Mouse (Mus musculus): ENCODE measurements around the gene Bmyc. TPM values are rescaled to one million over a fixed set of nuclear protein-coding genes. Genes with fewer than 3 reads are reported as not detected.
"Not testable (repeated sequence)": the region's sequence is repeated elsewhere in the genome, so short reads cannot be mapped to it uniquely, and the experiment has no call there.

The Bmyc gene
- total and polyA plus RNA-seq, 2 experiments from 2014 or later = 6.3 to 35.3 TPM

GRCm38 (mm10) chr2:25733199-25733930 is 26.8 kb downstream of the Bmyc start:
- Histone ChIP-seq H3K4me1 (ENCODE audit: control insufficient read depth, insufficient read depth) (no peaks in the 10 kb centered on the region), H3K9ac (replicated peaks; ENCODE audit: low read depth, low read length) (no peak overlapping the region), H3K4me3 (ENCODE audit: low read depth, low read length) (no peak overlapping the region), H3K9me3 (replicated peaks; ENCODE audit: control insufficient read depth, low read length) (no peaks in the 10 kb centered on the region), H3K36me3 (replicated peaks; ENCODE audit: control insufficient read depth, insufficient read depth, low read length) (no peaks in the 10 kb centered on the region), H3K27me3 (ENCODE audit: control insufficient read depth, insufficient read depth, low read length) (no peaks in the 10 kb centered on the region), H3K27ac (ENCODE audit: low read depth) (no peak overlapping the region), H3K4me2 (ENCODE audit: low read depth, low read length) (no peak overlapping the region)
- WGBS = 25% methylated on average over 2 of the region's 2 CpGs
- ATAC-seq (ENCODE audit: insufficient read depth, low read depth) (no peak), DNase-seq (ENCODE audit: low spot score) (peak; percentile 12)
- no peak for TF ChIP-seq EP300 (IDR thresholded peaks at IDR 0.05; ENCODE audit: low read depth)
- no peak for TF ChIP-seq CTCF (IDR thresholded peaks at IDR 0.05; ENCODE audit: low read depth)

GRCm38 (mm10) chr2:25736709-25737108 is 30.2 kb downstream of the Bmyc start, which contains the start of gene Obp2b:
Gene Obp2b (plus strand): TSS chr2:25737009.
- ATAC-seq (ENCODE audit: insufficient read depth, low read depth); DNase-seq (ENCODE audit: low spot score); H3K9me3 ChIP-seq (replicated peaks; ENCODE audit: control insufficient read depth, low read length); H3K36me3 ChIP-seq (replicated peaks; ENCODE audit: control insufficient read depth, insufficient read depth, low read length); H3K27ac ChIP-seq (ENCODE audit: low read depth); H3K4me1 ChIP-seq (ENCODE audit: control insufficient read depth, insufficient read depth); H3K4me3 ChIP-seq (ENCODE audit: low read depth, low read length); H3K4me2 ChIP-seq (ENCODE audit: low read depth, low read length); H3K27me3 ChIP-seq (ENCODE audit: control insufficient read depth, insufficient read depth, low read length); H3K9ac ChIP-seq (replicated peaks; ENCODE audit: low read depth, low read length): not testable (repeated sequence)
- 70% methylated on average over 3 of the region's 3 CpGs for WGBS

- Histone ChIP-seq H3K4me2 (ENCODE audit: low read depth, low read length) (no peak overlapping the region), H3K9ac (replicated peaks; ENCODE audit: low read depth, low read length) (no peak overlapping the region), H3K36me3 (replicated peaks; ENCODE audit: control insufficient read depth, insufficient read depth, low read length) (no peaks in the 10 kb centered on the region), H3K27me3 (ENCODE audit: control insufficient read depth, insufficient read depth, low read length) (no peaks in the 10 kb centered on the region), H3K27ac (ENCODE audit: low read depth) (no peak overlapping the region), H3K9me3 (replicated peaks; ENCODE audit: control insufficient read depth, low read length) (no peaks in the 10 kb centered on the region), H3K4me3 (ENCODE audit: low read depth, low read length) (no peak overlapping the region), H3K4me1 (ENCODE audit: control insufficient read depth, insufficient read depth) (no peaks in the 10 kb centered on the region)
- no peak for TF ChIP-seq EP300 (IDR thresholded peaks at IDR 0.05; ENCODE audit: low read depth)
- no peak for TF ChIP-seq CTCF (IDR thresholded peaks at IDR 0.05; ENCODE audit: low read depth)
- DNase-seq (ENCODE audit: low spot score) (peak; percentile 32), ATAC-seq (ENCODE audit: insufficient read depth, low read depth) (no peak)
- WGBS = 62% methylated on average over 1 of the region's 1 CpGs
Measured at GRCm38 (mm10) chr2:25741671-25742070, 35.1 kb downstream of the Bmyc start.

GRCm38 (mm10) chr2:25754201-25754600 is 47.7 kb downstream of the Bmyc start:
- H3K9ac ChIP-seq (replicated peaks; ENCODE audit: low read depth, low read length) = no peak overlapping the region
- DNase-seq (ENCODE audit: low spot score) = no peak
- no peak overlapping the region for H3K4me2 ChIP-seq (ENCODE audit: low read depth, low read length)
- H3K4me1 ChIP-seq (ENCODE audit: control insufficient read depth, insufficient read depth) = no peaks in the 10 kb centered on the region
- WGBS = 93% methylated on average over 1 of the region's 1 CpGs
- H3K27me3 ChIP-seq (ENCODE audit: control insufficient read depth, insufficient read depth, low read length) = no peaks in the 10 kb centered on the region
- H3K9me3 ChIP-seq (replicated peaks; ENCODE audit: control insufficient read depth, low read length) = 0 out of 2 replicates have a peak, but pooled peaks cover 3% of the 10 kb centered on the region
- TF ChIP-seq EP300 (IDR thresholded peaks at IDR 0.05; ENCODE audit: low read depth) (no peak), CTCF (IDR thresholded peaks at IDR 0.05; ENCODE audit: low read depth) (no peak)
- no peak overlapping the region for H3K4me3 ChIP-seq (ENCODE audit: low read depth, low read length)
- H3K27ac ChIP-seq (ENCODE audit: low read depth) = no peak overlapping the region
- ATAC-seq (ENCODE audit: insufficient read depth, low read depth) = no peak
- no peaks in the 10 kb centered on the region for H3K36me3 ChIP-seq (replicated peaks; ENCODE audit: control insufficient read depth, insufficient read depth, low read length)

Other genes with a start within 250 kb of the Bmyc start
- 2.4 and 4.5 TPM in 2 replicates for gene Clic3, start 249.9 kb upstream of the Bmyc start, total RNA-seq (2014; rRNA removed; ENCODE audit: low replicate concordance)
- gene Clic3, start 249.9 kb upstream of the Bmyc start, polyA plus RNA-seq (2015; fragmentation: Nextera tagmentation; extraction: Ambion mirVana) = 6.5 and 7.4 TPM in 2 replicates
- 71.9 and 90.7 TPM in 2 replicates for gene Paxx, start 245.6 kb upstream of the Bmyc start, total RNA-seq (2014; rRNA removed; ENCODE audit: low replicate concordance)
- 42.7 and 45.5 TPM in 2 replicates for gene Paxx, start 245.6 kb upstream of the Bmyc start, polyA plus RNA-seq (2015; fragmentation: Nextera tagmentation; extraction: Ambion mirVana)
- 708 and 711 TPM in 2 replicates for gene Ptgds, start 236.7 kb upstream of the Bmyc start, total RNA-seq (2014; rRNA removed; ENCODE audit: low replicate concordance)
- 356 and 359 TPM in 2 replicates for gene Ptgds, start 236.7 kb upstream of the Bmyc start, polyA plus RNA-seq (2015; fragmentation: Nextera tagmentation; extraction: Ambion mirVana)
- not detected in 2 replicates for gene Lcn12, start 212.8 kb upstream of the Bmyc start, total RNA-seq (2014; rRNA removed; ENCODE audit: low replicate concordance)
- not detected in 2 replicates for gene Lcn12, start 212.8 kb upstream of the Bmyc start, polyA plus RNA-seq (2015; fragmentation: Nextera tagmentation; extraction: Ambion mirVana)
- gene Fbxw5, start 206.0 kb upstream of the Bmyc start, total RNA-seq (2014; rRNA removed; ENCODE audit: low replicate concordance) = 115 and 141 TPM in 2 replicates
- gene Fbxw5, start 206.0 kb upstream of the Bmyc start, polyA plus RNA-seq (2015; fragmentation: Nextera tagmentation; extraction: Ambion mirVana) = 70.6 and 76.5 TPM in 2 replicates
- 1.6 and 9.0 TPM in 2 replicates for gene C8g, start 205.0 kb upstream of the Bmyc start, total RNA-seq (2014; rRNA removed; ENCODE audit: low replicate concordance)
- gene C8g, start 205.0 kb upstream of the Bmyc start, polyA plus RNA-seq (2015; fragmentation: Nextera tagmentation; extraction: Ambion mirVana) = 2.4 and 4.0 TPM in 2 replicates
- 5.1 and 6.3 TPM in 2 replicates for gene Traf2, start 159.8 kb upstream of the Bmyc start, total RNA-seq (2014; rRNA removed; ENCODE audit: low replicate concordance)
- 14.2 and 15.8 TPM in 2 replicates for gene Traf2, start 159.8 kb upstream of the Bmyc start, polyA plus RNA-seq (2015; fragmentation: Nextera tagmentation; extraction: Ambion mirVana)
- gene Edf1, start 148.9 kb upstream of the Bmyc start, total RNA-seq (2014; rRNA removed; ENCODE audit: low replicate concordance) = 112 and 136 TPM in 2 replicates
- 314 and 343 TPM in 2 replicates for gene Edf1, start 148.9 kb upstream of the Bmyc start, polyA plus RNA-seq (2015; fragmentation: Nextera tagmentation; extraction: Ambion mirVana)
- 1.7 and 2.0 TPM in 2 replicates for gene Mamdc4, start 131.9 kb upstream of the Bmyc start, total RNA-seq (2014; rRNA removed; ENCODE audit: low replicate concordance)
- 0.14 and 1.6 TPM in 2 replicates for gene Mamdc4, start 131.9 kb upstream of the Bmyc start, polyA plus RNA-seq (2015; fragmentation: Nextera tagmentation; extraction: Ambion mirVana)
- gene Phpt1, start 131.5 kb upstream of the Bmyc start, total RNA-seq (2014; rRNA removed; ENCODE audit: low replicate concordance) = 37.9 and 43.3 TPM in 2 replicates
- 248 and 255 TPM in 2 replicates for gene Phpt1, start 131.5 kb upstream of the Bmyc start, polyA plus RNA-seq (2015; fragmentation: Nextera tagmentation; extraction: Ambion mirVana)
- not detected in 2 replicates for gene Ajm1, start 125.0 kb upstream of the Bmyc start, total RNA-seq (2014; rRNA removed; ENCODE audit: low replicate concordance)
- gene Ajm1, start 125.0 kb upstream of the Bmyc start, polyA plus RNA-seq (2015; fragmentation: Nextera tagmentation; extraction: Ambion mirVana) = not detected in 2 replicates
- gene Rabl6, start 98.2 kb upstream of the Bmyc start, total RNA-seq (2014; rRNA removed; ENCODE audit: low replicate concordance) = 52.1 and 89.9 TPM in 2 replicates
- gene Rabl6, start 98.2 kb upstream of the Bmyc start, polyA plus RNA-seq (2015; fragmentation: Nextera tagmentation; extraction: Ambion mirVana) = 28.7 and 30.7 TPM in 2 replicates
- gene Ccdc183, start 89.1 kb upstream of the Bmyc start, total RNA-seq (2014; rRNA removed; ENCODE audit: low replicate concordance) = not detected in 2 replicates
- gene Ccdc183, start 89.1 kb upstream of the Bmyc start, polyA plus RNA-seq (2015; fragmentation: Nextera tagmentation; extraction: Ambion mirVana) = 0.22 and 0.23 TPM in 2 replicates
- gene Tmem141, start 84.7 kb upstream of the Bmyc start, total RNA-seq (2014; rRNA removed; ENCODE audit: low replicate concordance) = 36.6 and 42.3 TPM in 2 replicates
- 36.8 and 38.4 TPM in 2 replicates for gene Tmem141, start 84.7 kb upstream of the Bmyc start, polyA plus RNA-seq (2015; fragmentation: Nextera tagmentation; extraction: Ambion mirVana)
- 1.4 and 4.8 TPM in 2 replicates for gene Fcna, start 78.7 kb upstream of the Bmyc start, total RNA-seq (2014; rRNA removed; ENCODE audit: low replicate concordance)
- gene Fcna, start 78.7 kb upstream of the Bmyc start, polyA plus RNA-seq (2015; fragmentation: Nextera tagmentation; extraction: Ambion mirVana) = 1.9 and 3.4 TPM in 2 replicates
- gene Lcn8, start 53.6 kb upstream of the Bmyc start, total RNA-seq (2014; rRNA removed; ENCODE audit: low replicate concordance) = not detected in 2 replicates
- gene Lcn8, start 53.6 kb upstream of the Bmyc start, polyA plus RNA-seq (2015; fragmentation: Nextera tagmentation; extraction: Ambion mirVana) = not detected in 2 replicates
- gene Lcn5, start 48.8 kb upstream of the Bmyc start, total RNA-seq (2014; rRNA removed; ENCODE audit: low replicate concordance) = not detected in 2 replicates
- gene Lcn5, start 48.8 kb upstream of the Bmyc start, polyA plus RNA-seq (2015; fragmentation: Nextera tagmentation; extraction: Ambion mirVana) = not detected in 2 replicates
- gene Lcn6, start 30.0 kb upstream of the Bmyc start, total RNA-seq (2014; rRNA removed; ENCODE audit: low replicate concordance) = not detected in 2 replicates
- gene Lcn6, start 30.0 kb upstream of the Bmyc start, polyA plus RNA-seq (2015; fragmentation: Nextera tagmentation; extraction: Ambion mirVana) = not detected in 2 replicates
- gene Lcn10, start 24.0 kb upstream of the Bmyc start, total RNA-seq (2014; rRNA removed; ENCODE audit: low replicate concordance) = not detected in 2 replicates
- gene Lcn10, start 24.0 kb upstream of the Bmyc start, polyA plus RNA-seq (2015; fragmentation: Nextera tagmentation; extraction: Ambion mirVana) = not detected in 2 replicates
- gene Obp2a, start 6.7 kb upstream of the Bmyc start, total RNA-seq (2014; rRNA removed; ENCODE audit: low replicate concordance) = not detected in 2 replicates
- not detected in 2 replicates for gene Obp2a, start 6.7 kb upstream of the Bmyc start, polyA plus RNA-seq (2015; fragmentation: Nextera tagmentation; extraction: Ambion mirVana)
- gene Obp2b, start 30.3 kb downstream of the Bmyc start, total RNA-seq (2014; rRNA removed; ENCODE audit: low replicate concordance) = not detected in 2 replicates
- not detected in 2 replicates for gene Obp2b, start 30.3 kb downstream of the Bmyc start, polyA plus RNA-seq (2015; fragmentation: Nextera tagmentation; extraction: Ambion mirVana)
- not detected in 2 replicates for gene Lcn3, start 58.8 kb downstream of the Bmyc start, total RNA-seq (2014; rRNA removed; ENCODE audit: low replicate concordance)
- gene Lcn3, start 58.8 kb downstream of the Bmyc start, polyA plus RNA-seq (2015; fragmentation: Nextera tagmentation; extraction: Ambion mirVana) = not detected in 2 replicates
- not detected in 2 replicates for gene Lcn11, start 70.3 kb downstream of the Bmyc start, total RNA-seq (2014; rRNA removed; ENCODE audit: low replicate concordance)
- not detected in 2 replicates for gene Lcn11, start 70.3 kb downstream of the Bmyc start, polyA plus RNA-seq (2015; fragmentation: Nextera tagmentation; extraction: Ambion mirVana)
- not detected in 2 replicates for gene Gm13539, start 75.5 kb downstream of the Bmyc start, total RNA-seq (2014; rRNA removed; ENCODE audit: low replicate concordance)
- gene Gm13539, start 75.5 kb downstream of the Bmyc start, polyA plus RNA-seq (2015; fragmentation: Nextera tagmentation; extraction: Ambion mirVana) = not detected in 2 replicates
- gene Glt6d1, start 109.1 kb downstream of the Bmyc start, total RNA-seq (2014; rRNA removed; ENCODE audit: low replicate concordance) = not detected in 2 replicates
- gene Glt6d1, start 109.1 kb downstream of the Bmyc start, polyA plus RNA-seq (2015; fragmentation: Nextera tagmentation; extraction: Ambion mirVana) = not detected in 2 replicates
- gene Lcn9, start 116.4 kb downstream of the Bmyc start, total RNA-seq (2014; rRNA removed; ENCODE audit: low replicate concordance) = not detected in 2 replicates
- gene Lcn9, start 116.4 kb downstream of the Bmyc start, polyA plus RNA-seq (2015; fragmentation: Nextera tagmentation; extraction: Ambion mirVana) = not detected in 2 replicates
- not detected in 2 replicates for gene Sohlh1, start 140.5 kb downstream of the Bmyc start, total RNA-seq (2014; rRNA removed; ENCODE audit: low replicate concordance)
- gene Sohlh1, start 140.5 kb downstream of the Bmyc start, polyA plus RNA-seq (2015; fragmentation: Nextera tagmentation; extraction: Ambion mirVana) = not detected in 2 replicates
- gene Kcnt1, start 157.0 kb downstream of the Bmyc start, total RNA-seq (2014; rRNA removed; ENCODE audit: low replicate concordance) = 1.0 TPM in 1 of 2 replicates, not detected in the other
- 0.10 and 0.27 TPM in 2 replicates for gene Kcnt1, start 157.0 kb downstream of the Bmyc start, polyA plus RNA-seq (2015; fragmentation: Nextera tagmentation; extraction: Ambion mirVana)

Data from heart, postnatal 0 days (tissue).